Mouse (Mus musculus) stomach, postnatal 0 days (tissue): Measurements from ENCODE around the gene Sart3.

Source experiments
- CTCF ChIP-seq: IDR thresholded peaks from 2 replicates; pipeline ENCODE4 v1.5.1; 2016; ENCODE audit warnings: antibody characterized with exemption, low read depth, mild to moderate bottlenecking, moderate library complexity
- EP300 ChIP-seq: optimal IDR thresholded peaks from 2 replicates; pipeline ENCODE3; 2016; ENCODE audit warnings: antibody characterized with exemption

DNA sequence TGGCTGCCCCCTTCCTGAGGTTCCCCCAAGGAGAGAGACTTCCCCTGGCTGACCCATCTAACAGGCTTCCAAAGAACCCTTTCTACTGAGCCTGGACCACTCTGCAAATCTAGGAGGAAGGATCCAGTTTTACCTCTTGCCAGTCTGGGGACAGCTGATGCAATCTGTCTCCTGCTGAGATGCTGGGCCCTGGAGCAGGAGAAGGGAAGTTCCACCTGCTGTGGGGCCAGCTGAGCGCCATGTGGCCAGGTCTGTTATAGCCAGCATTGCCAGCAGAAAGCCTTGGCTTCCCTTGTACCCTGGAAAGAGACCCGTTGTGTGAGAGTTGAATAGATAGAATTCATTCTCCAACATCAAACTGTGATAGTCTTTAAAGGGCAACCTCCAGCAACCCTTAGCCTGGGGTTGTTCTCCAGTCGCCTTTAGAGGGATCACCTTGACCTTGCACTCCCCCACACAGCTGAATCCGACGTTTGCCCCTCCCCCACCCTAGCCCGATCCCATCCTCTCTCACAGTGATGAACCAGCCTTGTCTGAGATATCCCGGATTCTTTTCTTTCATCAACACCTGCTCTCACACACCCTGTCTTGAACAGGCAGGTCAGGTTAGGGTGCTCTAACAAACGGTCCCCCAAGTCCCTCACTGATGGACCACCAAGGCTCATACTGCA, 48.6 kb downstream of the Sart3 start:
- TF ChIP-seq CTCF: no peak
- no peak for TF ChIP-seq EP300
